Mouse (Mus musculus) left cerebral cortex, adult 8-10 months (tissue): ENCODE results near the gene Gfod1. TPM values are rescaled to one million over a fixed set of nuclear protein-coding genes. Genes with fewer than 3 reads are reported as not detected.

ENCODE experiments used
- DNase-seq, 2 experiments: peaks; one replicate each; pipeline ENCODE4 v3.0.0; 2022; ENCODE audit warnings: low spot score in 2 of 2
- total RNA-seq, 4 experiments: library from RNA; stranded (reverse); gene quantifications; 2 replicates each; pipeline ENCODE4 v1.2.4; 2022

Gfod1 gene
- total RNA-seq = 10 to 100 TPM; 71.5 to 88.4 (median 78.8) TPM

- DNase-seq = peak; percentile 90 to 94
These were observed at the start of gene Gfod1 for GRCm38 (mm10) chr13:43304018-43304431. Gfod1 (minus strand) TSS chr13:43304172.

- no peak for DNase-seq
These were observed 49.4 kb upstream of the Gfod1 start for GRCm38 (mm10) chr13:43353356-43353755.

- no peak for DNase-seq
These were observed 46.7 kb upstream of the Gfod1 start for GRCm38 (mm10) chr13:43350489-43351169.

- DNase-seq = no peak
These were observed 45.4 kb upstream of the Gfod1 start for GRCm38 (mm10) chr13:43349376-43349775.

- no peak for DNase-seq
These were observed 42.9 kb upstream of the Gfod1 start for GRCm38 (mm10) chr13:43346825-43347224.

- no peak for DNase-seq
These were observed 34.7 kb upstream of the Gfod1 start for GRCm38 (mm10) chr13:43338632-43339031.

- DNase-seq = no peak
These were observed 34.0 kb upstream of the Gfod1 start for GRCm38 (mm10) chr13:43338001-43338400.

- no peak for DNase-seq
These were observed 32.7 kb upstream of the Gfod1 start for GRCm38 (mm10) chr13:43336425-43337221.

- no peak for DNase-seq
These were observed 28.6 kb upstream of the Gfod1 start for GRCm38 (mm10) chr13:43332591-43332990.

- no peak for DNase-seq
These were observed 27.9 kb upstream of the Gfod1 start for GRCm38 (mm10) chr13:43331721-43332444.

- no peak for DNase-seq
These were observed 21.5 kb upstream of the Gfod1 start for GRCm38 (mm10) chr13:43325427-43325826.

- no peak for DNase-seq
These were observed 17.5 kb upstream of the Gfod1 start for GRCm38 (mm10) chr13:43321492-43321891.

GRCm38 (mm10) chr13:43319396-43319795, 15.4 kb upstream of the Gfod1 start:
- DNase-seq = no peak

- DNase-seq = no peak
These were observed 13.4 kb upstream of the Gfod1 start for GRCm38 (mm10) chr13:43317411-43317810.

GRCm38 (mm10) chr13:43305181-43305924, 1.4 kb upstream of the Gfod1 start:
- no peak for DNase-seq

- peak in 1 of 2 experiments; percentile 42 for DNase-seq
These were observed 728 bp upstream of the Gfod1 start for GRCm38 (mm10) chr13:43304700-43305099.

- peak in 1 of 2 experiments; percentile 34 for DNase-seq
These were observed 609 bp downstream of the Gfod1 start for GRCm38 (mm10) chr13:43303161-43303965.

GRCm38 (mm10) chr13:43302651-43303160, 1.3 kb downstream of the Gfod1 start:
- DNase-seq = no peak

- no peak for DNase-seq
These were observed 1.7 kb downstream of the Gfod1 start for GRCm38 (mm10) chr13:43302239-43302638.

GRCm38 (mm10) chr13:43300906-43301305, 3.1 kb downstream of the Gfod1 start:
- DNase-seq = no peak
